Mouse (Mus musculus) megakaryocyte progenitor cell, adult 5-6 weeks (primary cell): ENCODE results near the gene Sgms1. TPM values are rescaled to one million over a fixed set of nuclear protein-coding genes. Genes with fewer than 3 reads are reported as not detected.
A peak's percentile ranks its signal among the peaks of the same experiment; 100 is the strongest.
"Not testable (repeated sequence)": the region's sequence is repeated elsewhere in the genome, so short reads cannot be mapped to it uniquely, and the experiment has no call there.

ENCODE experiments used
- ATAC-seq: replicated peaks from 2 replicates; pipeline ENCODE4 v1.8.0; 2016; ENCODE audit warnings: mild to moderate bottlenecking, moderate TSS enrichment, inconsistent platforms; ENCODE audit not compliant: poor library complexity
- total RNA-seq, 2 experiments: library from RNA; stranded (forward) in 1 of 2; stranded (reverse) in 1 of 2; fragments of 157-497, 149-512 nt in 1 of 2; fragments of 200-1000 nt in 1 of 2; gene quantifications; 2 replicates each; pipeline versions ENCODE4 v1.2.3 to v1.2.4; 2015 to 2017

Sgms1 gene
- total RNA-seq, 2 experiments from 2014 or later: 21.5 to 24.8 TPM

GRCm38 (mm10) chr19:32360546-32360945 lies 29.0 kb downstream of the Sgms1 start:
- peak; percentile 33; the same call in 1 of the 2 replicates for ATAC-seq

GRCm38 (mm10) chr19:32358699-32359517 lies 30.6 kb downstream of the Sgms1 start:
- no peak for ATAC-seq

DNA sequence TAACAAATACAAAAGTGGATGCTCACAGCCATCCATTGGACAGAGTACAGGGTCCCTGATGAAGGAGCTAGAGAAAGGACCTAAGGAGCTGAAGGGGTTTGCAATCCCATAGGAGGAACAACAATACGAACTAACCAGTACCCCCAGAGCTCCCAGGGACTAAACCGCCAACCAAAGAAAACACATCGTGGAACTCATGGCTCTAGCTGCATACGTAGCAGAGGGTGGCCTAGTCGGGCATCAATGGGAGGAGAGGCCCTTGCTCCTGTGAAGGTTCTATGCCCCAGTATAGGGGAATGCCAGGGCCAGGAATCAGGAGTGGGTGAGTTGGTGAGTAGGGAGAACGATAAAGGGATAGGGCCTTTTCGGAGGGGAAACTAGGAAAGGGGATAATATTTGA lies 31.5 kb downstream of the Sgms1 start:
- ATAC-seq: not testable (repeated sequence)

- no peak for ATAC-seq
Observed at GRCm38 (mm10) chr19:32356166-32356565, 33.3 kb downstream of the Sgms1 start.

DNA sequence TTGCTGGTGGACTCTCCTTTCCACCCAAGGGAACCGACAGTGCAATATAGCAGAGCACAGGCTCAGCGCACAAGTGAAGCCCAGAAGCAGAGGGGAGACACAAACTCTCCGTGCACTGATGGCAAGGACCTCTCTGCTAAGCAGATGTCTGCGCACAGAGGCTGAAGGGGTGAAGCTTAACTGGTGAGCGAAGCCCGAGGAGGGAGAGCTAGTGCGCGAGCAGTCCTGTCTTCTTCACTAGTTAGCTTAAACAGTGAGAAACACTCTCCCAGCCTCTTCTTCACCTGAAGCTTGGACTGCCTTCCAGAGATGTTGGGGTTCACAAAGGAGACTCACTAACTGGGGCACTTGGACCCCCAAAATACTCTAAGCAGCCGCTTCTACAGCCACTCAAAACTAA lies 36.1 kb downstream of the Sgms1 start:
- ATAC-seq: no peak

- peak; percentile 64 for ATAC-seq
Observed at GRCm38 (mm10) chr19:32348955-32349654, 40.4 kb downstream of the Sgms1 start.

GRCm38 (mm10) chr19:32347491-32347890 lies 42.0 kb downstream of the Sgms1 start:
- no peak for ATAC-seq

- no peak for ATAC-seq
Observed at GRCm38 (mm10) chr19:32346624-32347341, 42.7 kb downstream of the Sgms1 start.

GRCm38 (mm10) chr19:32346176-32346575 lies 43.3 kb downstream of the Sgms1 start:
- no peak for ATAC-seq

DNA sequence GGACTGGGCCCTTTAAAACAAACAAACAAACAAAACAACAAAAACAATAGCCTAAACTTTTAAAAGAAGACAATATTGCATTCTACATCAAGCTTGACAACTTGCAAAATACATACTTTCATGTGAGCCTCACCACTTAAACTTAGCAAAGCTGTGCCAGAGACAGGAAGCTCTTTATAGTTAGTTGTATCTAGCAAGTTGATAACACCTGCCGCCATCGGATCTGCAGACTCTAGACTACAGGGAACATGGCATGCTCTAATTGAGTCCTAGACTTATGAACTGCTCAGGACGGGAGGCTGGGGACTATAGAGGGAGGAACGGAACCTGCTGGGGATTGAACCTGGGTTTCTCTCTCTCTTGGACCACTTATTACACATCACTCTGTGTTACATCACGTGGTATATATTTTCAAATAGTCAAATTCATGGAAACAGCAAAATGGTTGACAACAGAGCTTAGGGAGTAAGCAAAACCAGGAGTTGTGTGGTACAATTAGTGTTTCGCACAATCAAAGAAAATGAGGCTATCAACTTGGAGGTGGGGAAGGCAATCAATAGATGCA lies 44.3 kb downstream of the Sgms1 start:
- no peak for ATAC-seq

GRCm38 (mm10) chr19:32344738-32345121 lies 44.8 kb downstream of the Sgms1 start:
- peak; percentile 63 for ATAC-seq

GRCm38 (mm10) chr19:32343937-32344737 lies 45.4 kb downstream of the Sgms1 start:
- ATAC-seq: no peak

- no peak for ATAC-seq
Observed at GRCm38 (mm10) chr19:32342436-32342835, 47.1 kb downstream of the Sgms1 start.

GRCm38 (mm10) chr19:32341091-32341490 lies 48.4 kb downstream of the Sgms1 start:
- no peak for ATAC-seq

GRCm38 (mm10) chr19:32340168-32340567 lies 49.3 kb downstream of the Sgms1 start:
- no peak for ATAC-seq

- no peak for ATAC-seq
Observed at GRCm38 (mm10) chr19:32337708-32338107, 51.8 kb downstream of the Sgms1 start.

- no peak for ATAC-seq
Observed at GRCm38 (mm10) chr19:32334751-32335150, 54.8 kb downstream of the Sgms1 start.

- ATAC-seq: no peak
Observed at GRCm38 (mm10) chr19:32333544-32333943, 56.0 kb downstream of the Sgms1 start.

DNA sequence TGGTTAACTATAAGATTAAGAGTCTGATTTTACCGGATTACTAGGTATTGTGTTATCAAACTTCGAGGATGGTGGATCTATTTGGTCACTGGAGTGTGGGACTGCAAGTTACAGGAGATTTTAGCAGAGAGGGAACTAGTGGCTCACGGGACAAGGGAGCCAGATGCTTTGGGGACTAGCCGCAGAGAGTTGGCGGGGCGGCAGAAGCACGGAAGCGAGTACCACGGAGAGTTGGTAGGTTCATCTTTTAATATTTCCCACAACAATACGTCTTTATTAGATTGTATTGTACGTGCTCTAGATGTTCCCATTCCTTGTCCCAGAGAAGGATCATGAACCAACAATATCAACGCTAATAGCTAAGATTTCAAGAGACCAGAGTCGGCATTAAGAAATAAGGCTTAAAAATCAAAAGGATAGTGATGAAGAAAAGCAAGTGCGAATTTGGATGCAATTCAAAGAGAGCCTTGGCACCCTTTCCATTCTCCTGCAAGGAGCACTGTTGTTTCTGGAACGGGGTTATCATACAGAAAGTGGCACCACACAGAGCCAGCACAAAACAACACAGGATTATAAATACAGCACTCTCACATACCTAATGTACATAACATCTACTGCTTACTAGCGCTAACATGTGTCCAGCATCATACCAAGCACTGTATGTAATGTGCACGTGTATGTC lies 56.6 kb downstream of the Sgms1 start:
- no peak for ATAC-seq

DNA sequence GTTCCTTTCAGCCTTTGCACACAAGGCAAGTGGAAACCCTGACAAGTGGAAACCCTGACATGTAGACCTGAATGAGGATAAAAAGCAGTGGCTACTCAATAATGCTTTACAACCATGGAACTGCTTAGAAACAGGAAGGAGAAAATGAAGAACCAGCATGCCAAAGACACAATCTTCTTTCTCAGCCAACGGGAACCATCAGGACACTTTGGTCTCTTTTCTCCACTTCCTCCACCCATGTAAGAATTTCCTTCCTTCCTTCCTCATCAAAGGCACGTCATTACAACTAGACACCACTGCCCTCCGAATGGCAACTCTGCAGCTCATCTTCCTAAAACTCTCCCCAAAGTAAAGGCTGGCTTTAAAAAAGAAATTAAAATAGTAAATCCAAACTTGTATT lies 59.3 kb downstream of the Sgms1 start:
- peak; percentile 71 for ATAC-seq
